Mouse (Mus musculus) small intestine, adult 2 months (tissue): ENCODE data around the gene Man1c1. TPM values are rescaled to one million over a fixed set of nuclear protein-coding genes. Genes with fewer than 3 reads are reported as not detected.

ENCODE experiments used
- H3K27ac ChIP-seq: fragments of 200-500 bp; 2 replicates; pipeline ENCODE4 v1.5.1; 2012; ENCODE audit warnings: low read depth, low read length, control low read depth, inconsistent platforms; ENCODE audit not compliant: insufficient read depth
- H3K27me3 ChIP-seq: fragments of 200-500 bp; 2 replicates; pipeline ENCODE4 v1.6.1; 2012; ENCODE audit warnings: mild to moderate bottlenecking, moderate library complexity, low read length, inconsistent platforms; ENCODE audit not compliant: control insufficient read depth, insufficient read depth
- H3K36me3 ChIP-seq: fragments of 200-500 bp; 2 replicates; pipeline ENCODE4 v1.6.1; 2012; ENCODE audit warnings: mild to moderate bottlenecking, low read length, control low read depth, inconsistent platforms; ENCODE audit not compliant: control insufficient read depth, insufficient read depth
- H3K4me1 ChIP-seq: fragments of 200-500 bp; 2 replicates; pipeline ENCODE4 v1.6.1; 2012; ENCODE audit warnings: low read length, inconsistent platforms, mixed read lengths; ENCODE audit not compliant: control insufficient read depth, insufficient read depth, insufficient read length
- H3K4me3 ChIP-seq: fragments of 200-500 bp; 2 replicates; pipeline ENCODE4 v1.5.1; 2012; ENCODE audit warnings: low read depth, mild to moderate bottlenecking, control low read depth, inconsistent platforms, low read length, moderate library complexity
- CTCF ChIP-seq: fragments of 200-500 bp; IDR thresholded peaks from 2 replicates; pipeline ENCODE4 v1.5.1; 2012; ENCODE audit warnings: low read depth, mild to moderate bottlenecking, control low read depth, inconsistent platforms, low read length, moderate library complexity, mixed read lengths; ENCODE audit not compliant: insufficient replicate concordance, insufficient read length; ENCODE audit errors: extremely low read depth
- POLR2A ChIP-seq: fragments of 200-500 bp; IDR thresholded peaks from 2 replicates; pipeline ENCODE4 v1.6.1; 2012; ENCODE audit warnings: low read depth, mild to moderate bottlenecking, control low read depth, inconsistent platforms, low read length, moderate library complexity
- WGBS: fragments of 180-500 bp; shearing (Covaris S2); methylation state at CpG from one replicate; pipeline ENCODE4 v1.1.7; 2018; 5-methylcytosine and 5-hydroxymethylcytosine counted together
- polyA plus RNA-seq: library from polyadenylated mRNA; depleted of rRNA; stranded (reverse); fragments of >200 nt; gene quantifications from 2 replicates; pipeline ENCODE4 v1.2.3, GENCODE M21; 2012

Man1c1 gene
- polyA plus RNA-seq, 1 experiment, result 3.7 TPM

GRCm38 (mm10) chr4:134684637-134685338 lies 19.3 kb downstream of the Man1c1 start:
- WGBS, result 77% methylated on average over 9 of the region's 9 CpGs
- H3K27ac ChIP-seq, result no peak overlapping the region
- H3K4me1 ChIP-seq, result peaks cover 4% of the 10 kb centered on the region; the same call in 1 of the 2 replicates
- no peaks in the 10 kb centered on the region for H3K27me3 ChIP-seq
- H3K36me3 ChIP-seq, result no peaks in the 10 kb centered on the region
- no peak overlapping the region for H3K4me3 ChIP-seq
- TF ChIP-seq POLR2A (no peak), CTCF (peak; percentile 30; the same call in 1 of the 2 replicates)

GRCm38 (mm10) chr4:134683892-134684291 lies 20.2 kb downstream of the Man1c1 start:
- TF ChIP-seq CTCF (no peak), POLR2A (no peak)
- 28% methylated on average over 8 of the region's 8 CpGs for WGBS
- Histone ChIP-seq H3K27ac (no peak overlapping the region), H3K4me1 (peaks cover 4% of the 10 kb centered on the region; the same call in 1 of the 2 replicates), H3K27me3 (no peaks in the 10 kb centered on the region), H3K36me3 (no peaks in the 10 kb centered on the region), H3K4me3 (no peak overlapping the region)

GRCm38 (mm10) chr4:134683008-134683407 lies 21.1 kb downstream of the Man1c1 start:
- H3K4me1 ChIP-seq, result peaks cover 4% of the 10 kb centered on the region; the same call in 1 of the 2 replicates
- TF ChIP-seq CTCF (no peak), POLR2A (no peak)
- H3K27ac ChIP-seq, result no peak overlapping the region
- no peaks in the 10 kb centered on the region for H3K36me3 ChIP-seq
- WGBS, result 46% methylated on average over 13 of the region's 13 CpGs
- H3K27me3 ChIP-seq, result no peaks in the 10 kb centered on the region
- H3K4me3 ChIP-seq, result no peak overlapping the region

- H3K27ac ChIP-seq, result 0 out of 2 replicates have a peak overlapping the region, but pooled peaks have one; percentile 1
- TF ChIP-seq CTCF (no peak), POLR2A (no peak)
- 70% methylated on average over 8 of the region's 8 CpGs for WGBS
These were observed 21.7 kb downstream of the Man1c1 start for GRCm38 (mm10) chr4:134682423-134682822.

GRCm38 (mm10) chr4:134681819-134682218 lies 22.3 kb downstream of the Man1c1 start:
- 88% methylated on average over 7 of the region's 7 CpGs for WGBS
- H3K27ac ChIP-seq, result no peak overlapping the region
- H3K27me3 ChIP-seq, result no peaks in the 10 kb centered on the region
- no peaks in the 10 kb centered on the region for H3K36me3 ChIP-seq
- H3K4me3 ChIP-seq, result no peak overlapping the region
- TF ChIP-seq POLR2A, result no peak
- TF ChIP-seq CTCF, result peak; percentile 3; the same call in 1 of the 2 replicates
- peaks cover 4% of the 10 kb centered on the region; the same call in 1 of the 2 replicates for H3K4me1 ChIP-seq

More at GRCm38 (mm10) chr4:134682423-134682822, 21.7 kb downstream of the Man1c1 start:
- H3K4me1 ChIP-seq, result peaks cover 4% of the 10 kb centered on the region; the same call in 1 of the 2 replicates
- no peak overlapping the region for H3K4me3 ChIP-seq
- no peaks in the 10 kb centered on the region for H3K27me3 ChIP-seq
- no peaks in the 10 kb centered on the region for H3K36me3 ChIP-seq

- Histone ChIP-seq H3K36me3 (no peaks in the 10 kb centered on the region), H3K4me3 (no peak overlapping the region), H3K4me1 (peaks cover 4% of the 10 kb centered on the region; the same call in 1 of the 2 replicates), H3K27me3 (no peaks in the 10 kb centered on the region), H3K27ac (no peak overlapping the region)
- 57% methylated on average over 17 of the region's 17 CpGs for WGBS
- TF ChIP-seq CTCF (no peak), POLR2A (no peak)
These were observed 26.3 kb downstream of the Man1c1 start for GRCm38 (mm10) chr4:134677556-134678508.

GRCm38 (mm10) chr4:134675800-134676199 lies 28.3 kb downstream of the Man1c1 start:
- no peaks in the 10 kb centered on the region for H3K4me1 ChIP-seq
- H3K27me3 ChIP-seq, result no peaks in the 10 kb centered on the region
- no peaks in the 10 kb centered on the region for H3K36me3 ChIP-seq
- WGBS, result 87% methylated on average over 8 of the region's 8 CpGs
- H3K4me3 ChIP-seq, result no peak overlapping the region
- TF ChIP-seq POLR2A (no peak), CTCF (no peak)
- no peak overlapping the region for H3K27ac ChIP-seq
